Mouse (Mus musculus): ENCODE measurements around the gene Sqor. TPM values are rescaled to one million over a fixed set of nuclear protein-coding genes. Genes with fewer than 3 reads are reported as not detected.

The Sqor gene
- total RNA-seq (2023) = 100 to 1,000 TPM; 164 to 170 TPM

DNA sequence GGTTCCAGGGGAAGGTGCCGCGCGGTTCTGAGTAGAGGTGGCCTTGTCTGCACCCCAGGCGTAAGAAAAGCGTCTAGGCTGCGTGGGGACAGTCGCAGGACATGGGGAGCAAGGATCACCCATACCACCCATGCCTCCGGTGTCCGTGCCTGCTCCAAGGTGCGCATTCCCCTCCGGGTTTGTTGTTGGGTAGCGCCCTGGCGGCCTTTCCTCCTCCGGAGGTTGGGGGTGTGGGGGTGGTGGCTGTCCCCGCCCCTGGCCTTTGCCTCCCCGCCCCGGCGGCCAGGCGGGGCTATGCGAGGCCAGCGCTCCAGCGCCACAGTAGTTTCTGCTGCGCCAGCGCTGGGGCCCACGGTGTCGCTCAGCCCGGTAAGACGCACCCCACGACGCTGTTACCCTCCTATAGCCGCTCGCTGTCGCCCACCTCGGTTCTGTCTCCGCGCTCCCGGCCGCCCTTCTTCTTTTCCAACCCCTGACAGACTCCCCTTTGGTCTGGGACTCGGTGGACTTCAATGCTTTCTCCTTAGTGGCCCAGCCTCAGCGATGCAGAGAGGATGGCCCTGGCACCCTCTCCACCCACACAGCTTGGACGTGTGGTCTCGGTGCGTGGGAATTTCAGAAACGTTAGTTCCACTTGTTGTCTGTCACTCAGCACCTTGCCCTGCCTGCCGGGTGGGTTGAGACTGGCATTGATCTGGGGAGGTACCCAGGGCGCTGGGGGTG is at the start of gene Sqor:
Gene Sqor (plus strand): TSS at position 167 of the 723 bp plus-strand sequence.

DNA sequence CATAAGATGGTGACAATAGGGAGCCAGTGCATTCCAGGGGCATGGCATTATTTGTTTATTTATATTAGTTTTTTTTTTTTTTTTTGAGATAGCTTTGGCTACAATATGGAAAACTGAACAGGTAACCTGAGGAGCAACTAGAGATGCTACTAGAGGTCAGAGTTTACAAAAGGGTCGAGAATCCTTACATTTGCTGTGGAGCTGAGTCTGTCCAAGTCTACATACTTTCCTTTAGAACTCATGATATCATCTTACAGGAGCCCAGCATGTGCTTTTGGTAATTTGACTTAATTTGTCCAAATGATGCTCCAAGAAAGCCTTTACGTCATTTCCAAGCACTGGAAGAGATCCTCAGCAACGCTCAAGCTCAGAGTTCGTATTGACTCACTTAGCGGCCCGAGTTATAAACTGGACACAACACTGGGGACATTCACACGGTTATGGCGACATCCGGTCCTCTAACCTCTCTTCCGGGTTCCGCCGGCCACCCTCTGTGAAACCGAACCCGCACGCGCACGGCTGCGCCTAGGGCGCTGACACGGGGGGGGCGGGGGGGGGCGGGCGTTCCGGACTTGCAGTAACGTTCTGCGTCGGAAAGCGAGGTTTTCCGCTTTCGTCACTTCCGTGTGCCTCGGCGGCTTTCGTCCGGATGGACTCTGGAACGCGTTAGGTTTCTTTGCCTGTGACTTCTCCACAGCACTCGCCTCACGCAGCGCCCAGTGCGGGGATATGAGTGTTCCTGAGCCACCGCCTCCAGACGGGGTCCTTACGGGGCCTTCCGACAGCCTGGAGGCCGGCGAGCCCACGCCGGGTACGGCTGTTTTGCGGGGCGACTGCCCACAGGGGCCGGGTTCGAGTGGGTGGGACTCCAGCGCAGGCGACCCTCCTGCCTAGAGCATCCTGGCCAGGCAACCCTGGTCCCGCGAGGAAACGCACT is 26.9 kb upstream of the Sqor start, which contains the start of gene Bloc1s6:
Gene Bloc1s6 (plus strand): TSS at position 610 of the 937 bp plus-strand sequence.

Other genes starting within 250 kb of the Sqor start
- 10 to 100 TPM; 35.0 to 36.1 TPM for gene Gatm, start 153.9 kb upstream of the Sqor start, total RNA-seq (2023)
- gene AA467197, start 128.3 kb upstream of the Sqor start, total RNA-seq (2023) = 100 to 1,000 TPM; 179 to 204 TPM
- gene Slc30a4, start 62.6 kb upstream of the Sqor start, total RNA-seq (2023) = under 1 TPM; 0.33 to 0.53 TPM
- 10 to 100 TPM; 15.8 to 27.8 TPM for gene Bloc1s6, start 26.7 kb upstream of the Sqor start, total RNA-seq (2023)